Mouse (Mus musculus): ENCODE results near the gene Sipa1l3. TPM values are rescaled to one million over a fixed set of nuclear protein-coding genes. Genes with fewer than 3 reads are reported as not detected.

The Sipa1l3 gene
- polyA plus RNA-seq, 1 experiment from 2014 or later: 22.0 TPM

- H3K4me1 ChIP-seq (ENCODE audit: control insufficient read depth, insufficient read depth, low read length): no peaks in the 10 kb centered on the region
- H3K27me3 ChIP-seq (ENCODE audit: control insufficient read depth, insufficient read depth, low read length): no peaks in the 10 kb centered on the region
- WGBS: 62% methylated on average over 14 of the region's 14 CpGs
- no peak overlapping the region for H3K27ac ChIP-seq (ENCODE audit: low read length)
- no peak overlapping the region for H3K9ac ChIP-seq (replicated peaks; ENCODE audit: low read depth, low read length)
- no peak overlapping the region for H3K4me2 ChIP-seq (replicated peaks; ENCODE audit: low read depth, low read length)
- H3K9me3 ChIP-seq (ENCODE audit: control insufficient read depth, low read depth, low read length): no peaks in the 10 kb centered on the region
- no peak for ATAC-seq (ENCODE audit: insufficient number of reproducible peaks, insufficient read depth, low FRiP score, low read depth)
- H3K36me3 ChIP-seq (ENCODE audit: control insufficient read depth, insufficient read depth, low read length): peaks cover 14% of the 10 kb centered on the region; the same call in 1 of the 2 replicates
- no peak overlapping the region for H3K4me3 ChIP-seq (ENCODE audit: low read depth, low read length)
Observed at GRCm38 (mm10) chr7:29338984-29339679, 179.3 kb downstream of the Sipa1l3 start.

GRCm38 (mm10) chr7:29338351-29338919 is 180.0 kb downstream of the Sipa1l3 start:
- Histone ChIP-seq H3K4me1 (ENCODE audit: control insufficient read depth, insufficient read depth, low read length) (no peaks in the 10 kb centered on the region), H3K9ac (replicated peaks; ENCODE audit: low read depth, low read length) (no peak overlapping the region), H3K9me3 (ENCODE audit: control insufficient read depth, low read depth, low read length) (no peaks in the 10 kb centered on the region), H3K36me3 (ENCODE audit: control insufficient read depth, insufficient read depth, low read length) (peaks cover 14% of the 10 kb centered on the region; the same call in 1 of the 2 replicates), H3K27me3 (ENCODE audit: control insufficient read depth, insufficient read depth, low read length) (no peaks in the 10 kb centered on the region), H3K27ac (ENCODE audit: low read length) (no peak overlapping the region), H3K4me2 (replicated peaks; ENCODE audit: low read depth, low read length) (no peak overlapping the region), H3K4me3 (ENCODE audit: low read depth, low read length) (no peak overlapping the region)
- ATAC-seq (ENCODE audit: insufficient number of reproducible peaks, insufficient read depth, low FRiP score, low read depth): no peak
- WGBS: 83% methylated on average over 9 of the region's 9 CpGs

GRCm38 (mm10) chr7:29337766-29338165 is 180.7 kb downstream of the Sipa1l3 start:
- no peaks in the 10 kb centered on the region for H3K27me3 ChIP-seq (ENCODE audit: control insufficient read depth, insufficient read depth, low read length)
- H3K4me2 ChIP-seq (replicated peaks; ENCODE audit: low read depth, low read length): no peak overlapping the region
- H3K36me3 ChIP-seq (ENCODE audit: control insufficient read depth, insufficient read depth, low read length): peaks cover 14% of the 10 kb centered on the region; the same call in 1 of the 2 replicates
- no peak overlapping the region for H3K9ac ChIP-seq (replicated peaks; ENCODE audit: low read depth, low read length)
- H3K27ac ChIP-seq (ENCODE audit: low read length): no peak overlapping the region; the same call in 1 of the 2 replicates
- H3K9me3 ChIP-seq (ENCODE audit: control insufficient read depth, low read depth, low read length): no peaks in the 10 kb centered on the region
- H3K4me1 ChIP-seq (ENCODE audit: control insufficient read depth, insufficient read depth, low read length): no peaks in the 10 kb centered on the region
- WGBS: 90% methylated on average over 2 of the region's 2 CpGs
- no peak overlapping the region for H3K4me3 ChIP-seq (ENCODE audit: low read depth, low read length)
- no peak for ATAC-seq (ENCODE audit: insufficient number of reproducible peaks, insufficient read depth, low FRiP score, low read depth)

GRCm38 (mm10) chr7:29336795-29337319 is 181.6 kb downstream of the Sipa1l3 start:
- no peaks in the 10 kb centered on the region for H3K9me3 ChIP-seq (ENCODE audit: control insufficient read depth, low read depth, low read length)
- no peak overlapping the region for H3K9ac ChIP-seq (replicated peaks; ENCODE audit: low read depth, low read length)
- no peaks in the 10 kb centered on the region for H3K27me3 ChIP-seq (ENCODE audit: control insufficient read depth, insufficient read depth, low read length)
- WGBS: 74% methylated on average over 9 of the region's 9 CpGs
- no peak for ATAC-seq (ENCODE audit: insufficient number of reproducible peaks, insufficient read depth, low FRiP score, low read depth)
- no peak overlapping the region for H3K4me2 ChIP-seq (replicated peaks; ENCODE audit: low read depth, low read length)
- H3K4me3 ChIP-seq (ENCODE audit: low read depth, low read length): no peak overlapping the region
- H3K27ac ChIP-seq (ENCODE audit: low read length): no peak overlapping the region; the same call in 1 of the 2 replicates
- peaks cover 14% of the 10 kb centered on the region; the same call in 1 of the 2 replicates for H3K36me3 ChIP-seq (ENCODE audit: control insufficient read depth, insufficient read depth, low read length)
- no peaks in the 10 kb centered on the region for H3K4me1 ChIP-seq (ENCODE audit: control insufficient read depth, insufficient read depth, low read length)

- WGBS: 78% methylated on average over 6 of the region's 6 CpGs
- no peak for ATAC-seq (ENCODE audit: insufficient number of reproducible peaks, insufficient read depth, low FRiP score, low read depth)
- Histone ChIP-seq H3K27ac (ENCODE audit: low read length) (no peak overlapping the region), H3K4me2 (replicated peaks; ENCODE audit: low read depth, low read length) (no peak overlapping the region), H3K4me1 (ENCODE audit: control insufficient read depth, insufficient read depth, low read length) (no peaks in the 10 kb centered on the region), H3K9me3 (ENCODE audit: control insufficient read depth, low read depth, low read length) (no peaks in the 10 kb centered on the region), H3K9ac (replicated peaks; ENCODE audit: low read depth, low read length) (no peak overlapping the region), H3K36me3 (ENCODE audit: control insufficient read depth, insufficient read depth, low read length) (peaks cover 20% of the 10 kb centered on the region; the same call in 1 of the 2 replicates), H3K4me3 (ENCODE audit: low read depth, low read length) (no peak overlapping the region), H3K27me3 (ENCODE audit: control insufficient read depth, insufficient read depth, low read length) (no peaks in the 10 kb centered on the region)
Observed at GRCm38 (mm10) chr7:29335841-29336671, 182.4 kb downstream of the Sipa1l3 start.

- ATAC-seq (ENCODE audit: insufficient number of reproducible peaks, insufficient read depth, low FRiP score, low read depth): no peak
- H3K27ac ChIP-seq (ENCODE audit: low read length): no peak overlapping the region
- peaks cover 27% of the 10 kb centered on the region; the same call in 1 of the 2 replicates for H3K36me3 ChIP-seq (ENCODE audit: control insufficient read depth, insufficient read depth, low read length)
- H3K4me1 ChIP-seq (ENCODE audit: control insufficient read depth, insufficient read depth, low read length): no peaks in the 10 kb centered on the region
- no peaks in the 10 kb centered on the region for H3K9me3 ChIP-seq (ENCODE audit: control insufficient read depth, low read depth, low read length)
- no peaks in the 10 kb centered on the region for H3K27me3 ChIP-seq (ENCODE audit: control insufficient read depth, insufficient read depth, low read length)
- H3K9ac ChIP-seq (replicated peaks; ENCODE audit: low read depth, low read length): no peak overlapping the region
- H3K4me2 ChIP-seq (replicated peaks; ENCODE audit: low read depth, low read length): no peak overlapping the region
- H3K4me3 ChIP-seq (ENCODE audit: low read depth, low read length): no peak overlapping the region
Observed at GRCm38 (mm10) chr7:29335276-29335675, 183.2 kb downstream of the Sipa1l3 start.

GRCm38 (mm10) chr7:29334156-29334555 is 184.3 kb downstream of the Sipa1l3 start:
- no peaks in the 10 kb centered on the region for H3K9me3 ChIP-seq (ENCODE audit: control insufficient read depth, low read depth, low read length)
- no peak overlapping the region for H3K9ac ChIP-seq (replicated peaks; ENCODE audit: low read depth, low read length)
- H3K4me1 ChIP-seq (ENCODE audit: control insufficient read depth, insufficient read depth, low read length): no peaks in the 10 kb centered on the region
- no peak overlapping the region for H3K4me3 ChIP-seq (ENCODE audit: low read depth, low read length)
- WGBS: 65% methylated on average over 6 of the region's 7 CpGs
- H3K27me3 ChIP-seq (ENCODE audit: control insufficient read depth, insufficient read depth, low read length): no peaks in the 10 kb centered on the region
- no peak for ATAC-seq (ENCODE audit: insufficient number of reproducible peaks, insufficient read depth, low FRiP score, low read depth)
- H3K36me3 ChIP-seq (ENCODE audit: control insufficient read depth, insufficient read depth, low read length): peaks cover 34% of the 10 kb centered on the region
- H3K4me2 ChIP-seq (replicated peaks; ENCODE audit: low read depth, low read length): no peak overlapping the region
- no peak overlapping the region for H3K27ac ChIP-seq (ENCODE audit: low read length)

- H3K4me2 ChIP-seq (replicated peaks; ENCODE audit: low read depth, low read length): no peak overlapping the region
- no peaks in the 10 kb centered on the region for H3K9me3 ChIP-seq (ENCODE audit: control insufficient read depth, low read depth, low read length)
- 91% methylated on average over 16 of the region's 16 CpGs for WGBS
- H3K4me3 ChIP-seq (ENCODE audit: low read depth, low read length): no peak overlapping the region
- H3K27ac ChIP-seq (ENCODE audit: low read length): no peak overlapping the region
- H3K27me3 ChIP-seq (ENCODE audit: control insufficient read depth, insufficient read depth, low read length): no peaks in the 10 kb centered on the region
- no peak for ATAC-seq (ENCODE audit: insufficient number of reproducible peaks, insufficient read depth, low FRiP score, low read depth)
- H3K9ac ChIP-seq (replicated peaks; ENCODE audit: low read depth, low read length): no peak overlapping the region
- peaks cover 32% of the 10 kb centered on the region for H3K36me3 ChIP-seq (ENCODE audit: control insufficient read depth, insufficient read depth, low read length)
- H3K4me1 ChIP-seq (ENCODE audit: control insufficient read depth, insufficient read depth, low read length): no peaks in the 10 kb centered on the region
Observed at GRCm38 (mm10) chr7:29328984-29329383, 189.5 kb downstream of the Sipa1l3 start.

All from stomach, embryonic 14.5 days (tissue).